Mouse (Mus musculus) layer of hippocampus, adult 18-20 months (tissue): Measurements from ENCODE around the gene Gm16381. TPM values are rescaled to one million over a fixed set of nuclear protein-coding genes. Genes with fewer than 3 reads are reported as not detected.
"Not testable (repeated sequence)": the region's sequence is repeated elsewhere in the genome, so short reads cannot be mapped to it uniquely, and the experiment has no call there.

Experiments used
- DNase-seq, 2 experiments: peaks; one replicate each; pipeline ENCODE4 v3.0.0; 2022; ENCODE audit warnings: low spot score in 2 of 2
- long read RNA-seq: library from polyadenylated mRNA; stranded (forward); transcript quantifications from one replicate; pipeline ENCODE4 v2.0.0, GENCODE M21; 2021
- total RNA-seq, 2 experiments: library from RNA; stranded (reverse); gene quantifications; 2 replicates each; pipeline ENCODE4 v1.2.3; 2021

Gene Gm16381
- not detected for total RNA-seq
- long read RNA-seq, result 0 reads

- DNase-seq, result not testable (repeated sequence)
Observed at GRCm38 (mm10) chr12:87644520-87644919, at the start of gene Gm16381. Gm16381 (minus strand) TSS chr12:87644620.

GRCm38 (mm10) chr12:87652916-87653703 is 8.7 kb upstream of the Gm16381 start:
- DNase-seq, result not testable (repeated sequence)

GRCm38 (mm10) chr12:87618569-87618968 is 25.9 kb downstream of the Gm16381 start, which contains the start of gene Gm4027:
Gm4027 (plus strand) TSS chr12:87618869.
- not testable (repeated sequence) for DNase-seq

GRCm38 (mm10) chr12:87602388-87602787 is 42.0 kb downstream of the Gm16381 start, which contains the start of gene Oog1:
Oog1 (plus strand) TSS chr12:87602688.
- not testable (repeated sequence) for DNase-seq

- not testable (repeated sequence) for DNase-seq
Observed at GRCm38 (mm10) chr12:87601388-87601787, 43.0 kb downstream of the Gm16381 start.

Other genes starting within 250 kb of the Gm16381 start
- gene Slirp, start 200.7 kb downstream of the Gm16381 start, total RNA-seq, result 10 to 100 TPM; 94.4 to 97.2 TPM
- 10 to 100 TPM; 19.4 to 21.0 TPM for gene Alkbh1, start 200.6 kb downstream of the Gm16381 start, total RNA-seq
- gene Snw1, start 172.3 kb downstream of the Gm16381 start, total RNA-seq, result 10 to 100 TPM; 62.3 to 68.8 TPM
- not detected for gene Gm5788, start 149.9 kb downstream of the Gm16381 start, total RNA-seq
- not detected for gene Gm8300, start 130.3 kb downstream of the Gm16381 start, total RNA-seq
- gene Oog1, start 41.9 kb downstream of the Gm16381 start, total RNA-seq, result not detected
- gene Gm4027, start 25.8 kb downstream of the Gm16381 start, total RNA-seq, result not detected
- gene Gm21319, start 131.1 kb upstream of the Gm16381 start, total RNA-seq, result not detected
- gene Gm21936, start 150.9 kb upstream of the Gm16381 start, total RNA-seq, result not detected
- gene BB287469, start 172.0 kb upstream of the Gm16381 start, total RNA-seq, result not detected
- gene Gm2001, start 197.7 kb upstream of the Gm16381 start, total RNA-seq, result not detected
- not detected for gene Gm2016, start 229.5 kb upstream of the Gm16381 start, total RNA-seq